Mouse (Mus musculus) liver, embryonic 13.5 days (tissue): ENCODE results near the gene Parp11. TPM values are rescaled to one million over a fixed set of nuclear protein-coding genes. Genes with fewer than 3 reads are reported as not detected.
"Not testable (repeated sequence)": the region's sequence is repeated elsewhere in the genome, so short reads cannot be mapped to it uniquely, and the experiment has no call there.

Source experiments
- ATAC-seq: fragments of 200-750 bp; cut with Nextera tagmentation; 2 replicates; pipeline ENCODE4 v1.8.0; 2017; ENCODE audit warnings: low read depth, mild to moderate bottlenecking, moderate number of reproducible peaks, moderate library complexity
- DNase-seq: peaks from one replicate; pipeline ENCODE4 v3.0.0; 2022
- H3K27ac ChIP-seq: fragments of 300-500 bp; sonication (generic); 2 replicates; pipeline ENCODE4 v1.5.1; 2015; ENCODE audit warnings: moderate library complexity, mild to moderate bottlenecking, inconsistent platforms
- H3K27me3 ChIP-seq: fragments of 300-500 bp; sonication (generic); 2 replicates; pipeline ENCODE4 v1.6.1; 2015; ENCODE audit warnings: mild to moderate bottlenecking, inconsistent platforms
- H3K36me3 ChIP-seq: fragments of 300-500 bp; sonication (generic); 2 replicates; pipeline ENCODE4 v1.6.1; 2015; ENCODE audit warnings: mild to moderate bottlenecking, inconsistent platforms
- H3K4me1 ChIP-seq: fragments of 300-500 bp; sonication (generic); replicated peaks from 2 replicates; pipeline ENCODE4 v1.6.1; 2015; ENCODE audit warnings: inconsistent platforms
- H3K4me2 ChIP-seq: fragments of 300-500 bp; sonication (generic); 2 replicates; pipeline ENCODE4 v1.6.1; 2015; ENCODE audit warnings: inconsistent platforms, mild to moderate bottlenecking, moderate library complexity
- H3K4me3 ChIP-seq: fragments of 300-500 bp; sonication (generic); replicated peaks from 2 replicates; pipeline ENCODE4 v1.5.1; 2015; ENCODE audit warnings: mild to moderate bottlenecking, inconsistent platforms
- H3K9ac ChIP-seq: fragments of 300-500 bp; sonication (generic); 2 replicates; pipeline ENCODE4 v1.6.1; 2015; ENCODE audit warnings: mild to moderate bottlenecking, inconsistent platforms
- H3K9me3 ChIP-seq: fragments of 300-500 bp; sonication (generic); replicated peaks from 2 replicates; pipeline ENCODE4 v1.6.1; 2016; ENCODE audit warnings: inconsistent platforms
- WGBS: fragments of 180-500 bp; shearing (Covaris S2); methylation state at CpG from one replicate; pipeline ENCODE4 v1.1.7; 2015; ENCODE audit not compliant: insufficient replicate concordance; 5-methylcytosine and 5-hydroxymethylcytosine counted together
- polyA plus RNA-seq: library from polyadenylated mRNA; unstranded; fragments of >200 nt; fragmentation: Nextera tagmentation; extraction: Ambion mirVana; gene quantifications from 2 replicates; pipeline ENCODE4 v1.2.1, GENCODE M21; 2015

The Parp11 gene
- polyA plus RNA-seq, 1 experiment from 2014 or later = 6.2 TPM

- no peak for DNase-seq
- Histone ChIP-seq H3K36me3 (no peaks in the 10 kb centered on the region), H3K4me1 (no peaks in the 10 kb centered on the region)
Measured at GRCm38 (mm10) chr6:127500119-127500518, 53.5 kb downstream of the Parp11 start.

GRCm38 (mm10) chr6:127500806-127501205, 54.2 kb downstream of the Parp11 start:
- Histone ChIP-seq H3K9ac (no peak overlapping the region), H3K27me3 (no peaks in the 10 kb centered on the region), H3K4me1 (no peaks in the 10 kb centered on the region), H3K27ac (no peak overlapping the region), H3K4me2 (no peak overlapping the region), H3K36me3 (no peaks in the 10 kb centered on the region), H3K4me3 (no peak overlapping the region), H3K9me3 (no peaks in the 10 kb centered on the region)
- ATAC-seq (no peak), DNase-seq (no peak)
- 56% methylated on average over 3 of the region's 3 CpGs for WGBS

More at GRCm38 (mm10) chr6:127500119-127500518, 53.5 kb downstream of the Parp11 start:
- Histone ChIP-seq H3K27ac (no peak overlapping the region), H3K4me3 (no peak overlapping the region), H3K4me2 (no peak overlapping the region), H3K9ac (no peak overlapping the region), H3K27me3 (no peaks in the 10 kb centered on the region), H3K9me3 (no peaks in the 10 kb centered on the region)
- ATAC-seq = no peak
- 52% methylated on average over 9 of the region's 9 CpGs for WGBS

GRCm38 (mm10) chr6:127502530-127502929, 55.9 kb downstream of the Parp11 start:
- WGBS = 31% methylated on average over 3 of the region's 3 CpGs
- DNase-seq (no peak), ATAC-seq (no peak)
- no peaks in the 10 kb centered on the region for H3K27me3 ChIP-seq
- no peak overlapping the region for H3K27ac ChIP-seq
- H3K4me2 ChIP-seq = no peak overlapping the region
- H3K4me3 ChIP-seq = no peak overlapping the region
- H3K36me3 ChIP-seq = no peaks in the 10 kb centered on the region
- no peaks in the 10 kb centered on the region for H3K4me1 ChIP-seq
- H3K9ac ChIP-seq = no peak overlapping the region
- no peaks in the 10 kb centered on the region for H3K9me3 ChIP-seq

GRCm38 (mm10) chr6:127513776-127514175, 67.1 kb downstream of the Parp11 start:
- H3K9me3 ChIP-seq, H3K27me3 ChIP-seq, H3K9ac ChIP-seq, H3K4me1 ChIP-seq, H3K4me3 ChIP-seq, H3K27ac ChIP-seq, ATAC-seq, H3K4me2 ChIP-seq, H3K36me3 ChIP-seq, DNase-seq: not testable (repeated sequence)
- WGBS = 84% methylated on average over 7 of the region's 12 CpGs

GRCm38 (mm10) chr6:127521176-127521575, 74.5 kb downstream of the Parp11 start:
- WGBS = 49% methylated on average over 8 of the region's 8 CpGs
- H3K27ac ChIP-seq = no peak overlapping the region; the same call in 1 of the 2 replicates

GRCm38 (mm10) chr6:127522326-127522725, 75.7 kb downstream of the Parp11 start:
- no peak overlapping the region for H3K9ac ChIP-seq
- no peak for DNase-seq
- no peaks in the 10 kb centered on the region for H3K4me1 ChIP-seq
- ATAC-seq = no peak
- H3K4me3 ChIP-seq = no peak overlapping the region
- no peaks in the 10 kb centered on the region for H3K36me3 ChIP-seq
- H3K9me3 ChIP-seq = no peaks in the 10 kb centered on the region
- no peak overlapping the region for H3K4me2 ChIP-seq
- no peak overlapping the region for H3K27ac ChIP-seq
- WGBS = 11% methylated on average over 9 of the region's 9 CpGs
- no peaks in the 10 kb centered on the region for H3K27me3 ChIP-seq

More at GRCm38 (mm10) chr6:127521176-127521575, 74.5 kb downstream of the Parp11 start:
- ATAC-seq (no peak), DNase-seq (no peak)
- H3K9me3 ChIP-seq = no peaks in the 10 kb centered on the region
- H3K9ac ChIP-seq = no peak overlapping the region
- H3K4me2 ChIP-seq = no peak overlapping the region
- no peak overlapping the region for H3K4me3 ChIP-seq
- H3K36me3 ChIP-seq = no peaks in the 10 kb centered on the region
- no peaks in the 10 kb centered on the region for H3K4me1 ChIP-seq
- no peaks in the 10 kb centered on the region for H3K27me3 ChIP-seq

- ATAC-seq (no peak), DNase-seq (peak; percentile 23)
- Histone ChIP-seq H3K4me2 (no peak overlapping the region), H3K9me3 (no peaks in the 10 kb centered on the region), H3K9ac (no peak overlapping the region), H3K27me3 (no peaks in the 10 kb centered on the region), H3K36me3 (no peaks in the 10 kb centered on the region), H3K27ac (no peak overlapping the region), H3K4me3 (no peak overlapping the region), H3K4me1 (peaks cover 6% of the 10 kb centered on the region)
- 18% methylated on average over 8 of the region's 8 CpGs for WGBS
Measured at GRCm38 (mm10) chr6:127524442-127524841, 77.8 kb downstream of the Parp11 start.

GRCm38 (mm10) chr6:127528625-127529024, 82.0 kb downstream of the Parp11 start:
- H3K36me3 ChIP-seq = no peaks in the 10 kb centered on the region
- no peaks in the 10 kb centered on the region for H3K27me3 ChIP-seq
- DNase-seq (no peak), ATAC-seq (no peak)
- no peaks in the 10 kb centered on the region for H3K9me3 ChIP-seq
- H3K4me2 ChIP-seq = no peak overlapping the region
- no peak overlapping the region for H3K4me3 ChIP-seq
- no peak overlapping the region for H3K9ac ChIP-seq
- no peak overlapping the region for H3K27ac ChIP-seq
- peaks cover 11% of the 10 kb centered on the region for H3K4me1 ChIP-seq
- WGBS = 66% methylated on average over 7 of the region's 7 CpGs

- no peak overlapping the region for H3K9ac ChIP-seq
- no peaks in the 10 kb centered on the region for H3K36me3 ChIP-seq
- peak; percentile 69 for ATAC-seq
- no peaks in the 10 kb centered on the region for H3K27me3 ChIP-seq
- WGBS = 31% methylated on average over 2 of the region's 2 CpGs
- H3K27ac ChIP-seq = no peak overlapping the region
- peaks cover 11% of the 10 kb centered on the region for H3K4me1 ChIP-seq
- no peak for DNase-seq
- no peak overlapping the region for H3K4me2 ChIP-seq
- no peaks in the 10 kb centered on the region for H3K9me3 ChIP-seq
- H3K4me3 ChIP-seq = no peak overlapping the region
Measured at GRCm38 (mm10) chr6:127529451-127529850, 82.8 kb downstream of the Parp11 start.

- no peaks in the 10 kb centered on the region for H3K36me3 ChIP-seq
- H3K9me3 ChIP-seq = no peaks in the 10 kb centered on the region
- H3K4me2 ChIP-seq = no peak overlapping the region
- WGBS = 34% methylated on average over 3 of the region's 3 CpGs
- ATAC-seq (no peak), DNase-seq (no peak)
- no peak overlapping the region for H3K9ac ChIP-seq
- H3K27me3 ChIP-seq = no peaks in the 10 kb centered on the region
- peaks cover 11% of the 10 kb centered on the region for H3K4me1 ChIP-seq
- H3K4me3 ChIP-seq = no peak overlapping the region
- H3K27ac ChIP-seq = no peak overlapping the region
Measured at GRCm38 (mm10) chr6:127530206-127530605, 83.6 kb downstream of the Parp11 start.

GRCm38 (mm10) chr6:127531412-127532205, 85.0 kb downstream of the Parp11 start:
- Histone ChIP-seq H3K4me1 (peaks cover 11% of the 10 kb centered on the region), H3K36me3 (no peaks in the 10 kb centered on the region), H3K9ac (no peak overlapping the region), H3K4me2 (no peak overlapping the region), H3K9me3 (no peaks in the 10 kb centered on the region), H3K27me3 (no peaks in the 10 kb centered on the region), H3K4me3 (no peak overlapping the region), H3K27ac (no peak overlapping the region)
- WGBS = 25% methylated on average over 3 of the region's 3 CpGs
- ATAC-seq (no peak), DNase-seq (no peak)

- Histone ChIP-seq H3K4me1 (peaks cover 11% of the 10 kb centered on the region), H3K9ac (no peak overlapping the region), H3K27me3 (no peaks in the 10 kb centered on the region), H3K4me2 (no peak overlapping the region), H3K36me3 (no peaks in the 10 kb centered on the region), H3K9me3 (no peaks in the 10 kb centered on the region), H3K4me3 (no peak overlapping the region), H3K27ac (no peak overlapping the region)
- 80% methylated on average over 5 of the region's 5 CpGs for WGBS
- DNase-seq (no peak), ATAC-seq (no peak)
Measured at GRCm38 (mm10) chr6:127532304-127532703, 85.7 kb downstream of the Parp11 start.
